Mouse (Mus musculus): Measurements from ENCODE around the gene Olfr259. TPM values are rescaled to one million over a fixed set of nuclear protein-coding genes. Genes with fewer than 3 reads are reported as not detected.

Gene Olfr259
- polyA plus RNA-seq (2012; rRNA removed): not detected in 2 replicates

DNA sequence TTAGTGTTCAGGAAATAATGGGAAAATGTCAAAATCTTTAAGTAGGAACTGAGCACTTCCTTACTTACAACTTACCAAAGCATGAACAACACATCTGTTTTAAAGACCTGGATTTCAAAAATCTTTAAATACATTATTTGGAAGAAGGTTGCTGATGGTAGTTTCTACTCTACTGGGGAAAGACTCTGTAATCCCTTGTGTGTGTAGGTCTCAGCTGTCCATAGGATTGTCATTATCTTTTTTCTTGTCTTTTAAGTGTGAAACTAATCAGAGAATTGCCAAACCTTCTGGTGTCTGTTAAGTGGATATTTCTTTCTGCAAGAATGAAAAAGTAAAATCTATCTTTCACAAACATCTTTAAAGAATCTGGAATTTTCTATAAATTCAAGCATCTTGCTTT, at the start of gene Olfr259:
TSS of gene Olfr259 (minus strand) at position 101 of the 400 bp plus-strand sequence.
- Histone ChIP-seq H3K27ac (ENCODE audit: insufficient read depth, low read length) (no peak within 1 kb of the TSS), H3K4me1 (ENCODE audit: control insufficient read depth, insufficient read depth, low read length) (no peaks in the 10 kb centered on the region), H3K4me3 (ENCODE audit: insufficient read depth, low read length) (no peak within 1 kb of the TSS)
- no peak for TF ChIP-seq CTCF (IDR thresholded peaks at IDR 0.05; ENCODE audit: extremely low read depth, insufficient read depth, low read length)
- no peak for TF ChIP-seq POLR2A (IDR thresholded peaks at IDR 0.05; ENCODE audit: extremely low read depth, insufficient read depth, low read length)

DNA sequence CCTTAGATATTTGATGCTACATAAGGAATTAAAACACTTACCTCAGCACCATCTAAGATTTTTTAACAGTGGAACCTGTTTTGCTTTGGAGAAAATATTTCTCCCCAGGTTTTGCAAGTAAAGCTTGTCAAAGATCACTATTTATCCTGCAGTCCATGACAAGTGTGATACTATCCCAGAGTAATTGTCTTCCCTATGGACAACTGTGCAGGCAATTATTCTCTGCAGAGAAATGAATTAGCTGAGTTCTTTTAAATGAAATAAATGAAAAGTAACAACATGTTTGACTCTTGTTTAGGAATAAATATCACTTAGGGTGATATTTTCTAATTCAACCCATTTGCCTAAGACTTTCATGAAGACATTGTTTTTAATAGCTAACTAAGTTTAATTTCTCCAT, 38.2 kb upstream of the Olfr259 start, which contains the start of gene Olfr1111:
TSS of gene Olfr1111 (minus strand) at position 101 of the 400 bp plus-strand sequence.
- Histone ChIP-seq H3K4me3 (ENCODE audit: insufficient read depth, low read length) (no peak within 1 kb of the TSS), H3K4me1 (ENCODE audit: control insufficient read depth, insufficient read depth, low read length) (no peaks in the 10 kb centered on the region), H3K27ac (ENCODE audit: insufficient read depth, low read length) (no peak within 1 kb of the TSS)
- no peak for TF ChIP-seq CTCF (IDR thresholded peaks at IDR 0.05; ENCODE audit: extremely low read depth, insufficient read depth, low read length)
- TF ChIP-seq POLR2A (IDR thresholded peaks at IDR 0.05; ENCODE audit: extremely low read depth, insufficient read depth, low read length): no peak

GRCm38 (mm10) chr2:87140200-87140599, 25.8 kb upstream of the Olfr259 start, which contains the start of gene Olfr1110:
Gene Olfr1110, minus strand, starts transcription at chr2:87140300.
- no peak within 1 kb of the TSS for H3K4me3 ChIP-seq (ENCODE audit: insufficient read depth, low read length)
- H3K27ac ChIP-seq (ENCODE audit: insufficient read depth, low read length): no peak within 1 kb of the TSS
- no peaks in the 10 kb centered on the region for H3K4me1 ChIP-seq (ENCODE audit: control insufficient read depth, insufficient read depth, low read length)
- TF ChIP-seq CTCF (IDR thresholded peaks at IDR 0.05; ENCODE audit: extremely low read depth, insufficient read depth, low read length): no peak
- TF ChIP-seq POLR2A (IDR thresholded peaks at IDR 0.05; ENCODE audit: extremely low read depth, insufficient read depth, low read length): no peak

DNA sequence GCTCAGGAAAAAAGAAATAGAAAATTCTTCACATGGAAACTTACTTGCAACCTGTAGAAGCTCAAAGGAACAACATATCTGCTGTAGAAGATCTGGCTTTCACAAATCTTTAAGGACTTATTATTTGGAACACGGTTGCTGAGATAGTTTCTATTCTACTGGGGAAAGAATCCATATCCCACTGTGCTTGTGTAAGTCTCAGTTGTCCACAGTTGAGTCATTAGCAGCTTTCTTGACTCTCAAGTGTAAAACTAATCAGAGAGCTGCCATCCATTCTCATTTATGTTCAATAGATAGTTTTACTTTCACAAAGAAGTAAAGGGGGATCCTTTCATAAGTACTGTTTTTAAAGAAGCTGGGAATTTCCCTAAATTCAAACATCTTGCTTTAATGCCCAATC, 18.5 kb downstream of the Olfr259 start, which contains the start of gene Olfr1109:
TSS of gene Olfr1109 (minus strand) at position 101 of the 400 bp plus-strand sequence.
- Histone ChIP-seq H3K4me1 (ENCODE audit: control insufficient read depth, insufficient read depth, low read length) (no peaks in the 10 kb centered on the region), H3K27ac (ENCODE audit: insufficient read depth, low read length) (no peak within 1 kb of the TSS), H3K4me3 (ENCODE audit: insufficient read depth, low read length) (no peak within 1 kb of the TSS)
- TF ChIP-seq CTCF (IDR thresholded peaks at IDR 0.05; ENCODE audit: extremely low read depth, insufficient read depth, low read length) (no peak), POLR2A (IDR thresholded peaks at IDR 0.05; ENCODE audit: extremely low read depth, insufficient read depth, low read length) (no peak)

DNA sequence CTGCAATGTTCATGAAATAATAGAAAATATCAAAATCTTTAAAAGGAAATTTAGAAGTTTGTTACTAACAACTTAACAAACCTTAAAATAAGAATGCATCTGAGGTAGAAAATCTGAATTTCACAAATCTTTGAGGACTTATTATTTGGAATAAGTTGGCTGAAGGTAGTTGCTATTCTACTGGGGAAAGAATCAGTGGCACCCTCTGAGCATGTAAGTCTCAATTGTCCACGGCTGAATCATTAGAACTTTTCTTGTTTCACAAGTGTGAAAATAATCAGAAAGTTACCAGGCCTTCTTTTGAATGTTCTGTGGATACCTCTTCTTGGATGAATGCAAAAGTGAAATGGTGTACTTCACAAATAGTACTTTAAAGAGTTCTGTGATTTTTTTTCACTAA, 38.6 kb downstream of the Olfr259 start, which contains the start of gene Olfr1107:
TSS of gene Olfr1107 (minus strand) at position 101 of the 400 bp plus-strand sequence.
- H3K27ac ChIP-seq (ENCODE audit: insufficient read depth, low read length): no peak within 1 kb of the TSS
- H3K4me1 ChIP-seq (ENCODE audit: control insufficient read depth, insufficient read depth, low read length): no peaks in the 10 kb centered on the region
- TF ChIP-seq POLR2A (IDR thresholded peaks at IDR 0.05; ENCODE audit: extremely low read depth, insufficient read depth, low read length): no peak
- no peak for TF ChIP-seq CTCF (IDR thresholded peaks at IDR 0.05; ENCODE audit: extremely low read depth, insufficient read depth, low read length)
- H3K4me3 ChIP-seq (ENCODE audit: insufficient read depth, low read length): no peak within 1 kb of the TSS

Other genes starting within 250 kb of the Olfr259 start
- not detected in 2 replicates for gene Gm13723, start 239.8 kb downstream of the Olfr259 start, polyA plus RNA-seq (2012; rRNA removed)
- gene Olfr1097, start 222.4 kb downstream of the Olfr259 start, polyA plus RNA-seq (2012; rRNA removed): not detected in 2 replicates
- not detected in 2 replicates for gene Olfr1098, start 190.0 kb downstream of the Olfr259 start, polyA plus RNA-seq (2012; rRNA removed)
- gene Olfr1099, start 153.9 kb downstream of the Olfr259 start, polyA plus RNA-seq (2012; rRNA removed): not detected in 2 replicates
- gene Olfr1100, start 134.6 kb downstream of the Olfr259 start, polyA plus RNA-seq (2012; rRNA removed): not detected in 2 replicates
- gene Olfr1101, start 123.3 kb downstream of the Olfr259 start, polyA plus RNA-seq (2012; rRNA removed): not detected in 2 replicates
- not detected in 2 replicates for gene Olfr1102, start 116.2 kb downstream of the Olfr259 start, polyA plus RNA-seq (2012; rRNA removed)
- gene Olfr1104, start 87.5 kb downstream of the Olfr259 start, polyA plus RNA-seq (2012; rRNA removed): not detected in 2 replicates
- not detected in 2 replicates for gene Olfr1105, start 78.0 kb downstream of the Olfr259 start, polyA plus RNA-seq (2012; rRNA removed)
- gene Olfr1106, start 62.3 kb downstream of the Olfr259 start, polyA plus RNA-seq (2012; rRNA removed): not detected in 2 replicates
- gene Olfr1107, start 38.8 kb downstream of the Olfr259 start, polyA plus RNA-seq (2012; rRNA removed): not detected in 2 replicates
- not detected in 2 replicates for gene Olfr1109, start 18.6 kb downstream of the Olfr259 start, polyA plus RNA-seq (2012; rRNA removed)
- not detected in 2 replicates for gene Olfr1110, start 25.7 kb upstream of the Olfr259 start, polyA plus RNA-seq (2012; rRNA removed)
- not detected in 2 replicates for gene Olfr1111, start 38.1 kb upstream of the Olfr259 start, polyA plus RNA-seq (2012; rRNA removed)
- not detected in 2 replicates for gene Olfr1112, start 73.2 kb upstream of the Olfr259 start, polyA plus RNA-seq (2012; rRNA removed)
- gene Olfr1113, start 94.4 kb upstream of the Olfr259 start, polyA plus RNA-seq (2012; rRNA removed): not detected in 2 replicates
- gene Olfr1115, start 133.4 kb upstream of the Olfr259 start, polyA plus RNA-seq (2012; rRNA removed): not detected in 2 replicates
- not detected in 2 replicates for gene Olfr1116, start 153.0 kb upstream of the Olfr259 start, polyA plus RNA-seq (2012; rRNA removed)
- not detected in 2 replicates for gene Olfr1118, start 193.0 kb upstream of the Olfr259 start, polyA plus RNA-seq (2012; rRNA removed)
- gene Olfr1120, start 240.2 kb upstream of the Olfr259 start, polyA plus RNA-seq (2012; rRNA removed): not detected in 2 replicates

Data from cortical plate, adult 2 months (tissue).